Mouse (Mus musculus) kidney, adult 11 months (tissue): ENCODE data around the gene Btbd10.

Experiments used
- DNase-seq: peaks from one replicate; pipeline ENCODE4 v3.0.0; 2022

The Btbd10 gene

DNA sequence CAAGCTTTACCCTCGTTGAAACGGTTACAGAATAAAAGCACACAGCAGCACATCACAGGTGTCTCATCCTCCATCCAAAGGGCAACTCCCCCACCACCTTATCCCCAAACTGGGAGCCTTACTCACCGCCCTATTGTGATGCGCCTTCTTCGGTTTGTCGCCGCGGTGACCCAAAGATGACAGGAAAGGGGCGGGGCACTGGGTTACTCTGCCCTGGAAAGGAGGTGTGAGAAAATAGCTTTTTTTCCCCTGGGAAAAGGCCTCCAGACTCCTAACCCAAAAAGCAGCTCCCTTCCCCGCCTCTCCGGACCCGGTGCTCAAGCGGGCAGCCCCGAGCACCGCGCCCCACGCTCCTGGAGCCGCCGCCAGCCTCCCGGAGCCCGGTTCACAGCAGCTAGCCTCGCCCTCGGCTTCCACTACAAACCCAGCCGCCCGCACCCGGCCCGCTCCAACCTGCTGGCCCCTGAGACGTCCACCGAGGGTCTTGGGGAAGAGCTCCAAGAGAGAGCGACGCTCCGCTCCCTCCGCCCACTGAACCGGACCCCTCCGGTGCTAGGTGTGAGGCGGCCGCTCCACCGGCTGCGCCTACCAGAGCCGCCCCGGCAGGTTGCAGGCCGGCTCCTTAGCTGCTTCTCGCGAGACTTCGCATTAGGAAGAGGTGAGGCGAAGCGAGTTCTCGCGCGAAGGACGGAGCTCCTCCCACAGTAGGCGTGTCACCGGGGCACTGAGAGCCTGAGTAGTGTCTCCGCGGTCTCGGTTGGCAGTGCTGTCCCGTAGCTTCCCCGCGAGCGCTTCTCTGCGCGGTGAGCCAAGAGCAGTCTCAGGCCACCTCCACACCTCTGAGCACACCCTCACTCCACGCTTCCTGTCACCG is at the start of gene Btbd10:
Gene Btbd10 (minus strand): TSS at position 647 of the 874 bp plus-strand sequence.
- peak; percentile 96 for DNase-seq

GRCm38 (mm10) chr7:113416536-113416935 is 47.3 kb upstream of the Btbd10 start:
- no peak for DNase-seq

- DNase-seq = no peak
Observed at GRCm38 (mm10) chr7:113415256-113415655, 46.1 kb upstream of the Btbd10 start.

DNA sequence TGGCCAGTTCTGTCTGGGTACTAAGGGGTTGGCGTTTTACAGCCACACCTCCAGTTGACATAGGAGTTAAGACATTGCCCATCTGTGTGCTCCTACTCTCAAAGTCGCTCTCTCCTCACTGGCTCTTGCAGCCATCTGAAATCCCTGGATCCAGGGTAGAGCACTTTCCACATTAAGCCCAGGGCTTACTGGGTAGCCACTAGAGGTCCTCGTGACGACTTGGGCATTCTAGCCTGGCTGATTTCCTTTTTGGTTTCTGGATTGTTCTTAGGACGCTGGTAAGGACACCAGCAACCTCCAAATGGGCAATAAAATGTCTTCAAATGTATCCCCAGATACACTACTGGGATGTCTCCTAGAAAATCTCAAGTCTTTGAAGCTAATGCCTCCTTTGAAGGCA is 39.5 kb upstream of the Btbd10 start:
- DNase-seq = no peak

GRCm38 (mm10) chr7:113398083-113398482 is 28.9 kb upstream of the Btbd10 start:
- no peak for DNase-seq

DNA sequence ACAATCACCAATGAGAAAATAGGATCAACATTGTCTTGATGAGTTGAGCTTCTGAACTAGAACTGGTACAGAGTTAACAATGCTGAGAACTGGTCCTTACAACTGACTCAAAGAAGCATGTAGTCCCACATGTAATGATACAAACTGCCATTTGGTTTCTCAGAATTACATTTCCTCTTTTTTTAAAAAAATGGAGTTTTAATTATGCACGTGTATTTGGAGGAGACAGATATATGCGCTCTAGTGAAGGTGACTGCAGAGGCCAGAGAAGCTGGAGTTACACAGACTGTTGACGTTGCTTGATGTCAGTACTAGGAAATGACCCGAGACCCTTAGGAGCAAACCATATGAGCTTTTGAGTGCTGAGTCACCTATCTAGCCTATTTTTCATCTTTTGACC is 27.5 kb upstream of the Btbd10 start:
- no peak for DNase-seq

- no peak for DNase-seq
Observed at GRCm38 (mm10) chr7:113391619-113392018, 22.4 kb upstream of the Btbd10 start.

GRCm38 (mm10) chr7:113388470-113388869 is 19.3 kb upstream of the Btbd10 start, which contains the start of gene Pth:
Gene Pth (minus strand): TSS chr7:113388570.
- DNase-seq = no peak

- peak; percentile 81 for DNase-seq
Observed at GRCm38 (mm10) chr7:113377875-113378658, 8.9 kb upstream of the Btbd10 start.

DNA sequence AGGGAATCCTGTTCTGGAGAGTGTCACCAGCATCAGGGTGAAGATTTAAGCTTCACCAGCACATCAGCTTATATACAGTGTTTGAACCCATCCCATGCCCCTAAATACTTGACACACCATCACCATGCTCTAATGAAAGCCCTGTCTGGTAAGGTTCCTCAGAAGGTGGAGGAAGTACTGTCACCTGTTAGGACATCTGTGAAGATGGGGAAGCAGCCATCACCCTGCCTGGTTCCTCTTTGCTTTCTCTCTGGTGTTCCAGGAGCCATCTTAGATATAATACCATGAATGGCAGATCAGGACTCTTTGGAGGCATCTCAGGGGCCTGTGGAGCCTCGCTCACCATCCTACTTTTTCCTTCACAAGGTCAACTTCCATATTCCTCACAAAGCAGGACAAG is 3.5 kb upstream of the Btbd10 start:
- DNase-seq = no peak

DNA sequence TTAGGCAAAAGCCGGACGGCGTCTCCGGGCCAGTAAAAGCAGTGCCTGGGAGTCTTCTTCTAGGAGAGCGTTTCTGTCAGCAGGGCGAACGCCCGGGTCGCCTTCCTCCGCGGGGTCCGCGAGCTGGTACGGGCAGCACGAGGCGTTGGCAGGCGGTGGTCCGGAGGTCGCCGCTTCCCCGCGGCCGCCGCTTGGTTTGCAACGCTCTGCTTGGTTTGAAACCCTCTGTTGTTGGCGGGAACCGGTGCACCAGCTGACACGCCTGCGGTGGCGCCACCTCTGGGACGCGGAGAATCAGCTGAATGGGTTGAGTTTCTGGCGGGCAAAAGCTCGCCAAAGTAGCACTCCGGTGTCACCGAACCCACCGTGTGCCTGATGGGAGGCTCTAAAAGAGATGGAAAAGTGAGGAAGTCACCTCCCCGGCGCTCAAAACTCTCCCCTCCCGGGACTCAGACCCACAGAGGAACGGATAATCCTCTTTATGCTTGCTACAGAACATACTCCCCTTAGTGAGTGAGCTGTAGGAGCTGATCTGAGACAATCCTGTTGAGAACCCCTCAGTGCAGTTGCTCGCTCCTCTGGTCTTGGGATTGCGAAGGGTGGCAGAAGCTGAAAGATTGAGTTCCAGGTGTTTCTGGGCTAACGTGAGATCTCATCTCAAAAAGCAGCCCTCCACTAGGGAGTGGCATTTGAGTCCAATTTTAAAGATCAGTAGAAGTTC is 588 bp upstream of the Btbd10 start:
- DNase-seq = peak; percentile 66

DNA sequence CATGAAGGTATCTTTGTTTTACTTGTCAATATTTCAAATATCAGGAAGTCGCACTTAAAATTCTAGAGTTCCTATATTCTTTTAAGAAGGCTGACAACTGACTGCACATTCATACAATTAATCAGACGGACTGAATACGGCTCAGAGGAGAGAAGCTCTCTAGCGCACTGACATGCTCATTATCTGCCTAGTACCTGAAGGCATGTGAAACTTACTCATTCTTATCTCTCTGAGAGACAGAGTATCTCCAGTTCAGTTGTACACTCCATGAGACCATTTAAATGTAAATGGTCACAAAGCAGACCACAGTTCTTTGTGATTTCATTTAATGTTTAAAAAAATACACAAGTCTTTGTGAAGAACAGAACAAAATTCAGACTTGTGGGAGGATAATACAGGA is 1.8 kb downstream of the Btbd10 start:
- DNase-seq = no peak

GRCm38 (mm10) chr7:113349089-113349488 is 20.1 kb downstream of the Btbd10 start:
- no peak for DNase-seq

GRCm38 (mm10) chr7:113347694-113348093 is 21.5 kb downstream of the Btbd10 start:
- no peak for DNase-seq

- no peak for DNase-seq
Observed at GRCm38 (mm10) chr7:113347271-113347670, 21.9 kb downstream of the Btbd10 start.

DNA sequence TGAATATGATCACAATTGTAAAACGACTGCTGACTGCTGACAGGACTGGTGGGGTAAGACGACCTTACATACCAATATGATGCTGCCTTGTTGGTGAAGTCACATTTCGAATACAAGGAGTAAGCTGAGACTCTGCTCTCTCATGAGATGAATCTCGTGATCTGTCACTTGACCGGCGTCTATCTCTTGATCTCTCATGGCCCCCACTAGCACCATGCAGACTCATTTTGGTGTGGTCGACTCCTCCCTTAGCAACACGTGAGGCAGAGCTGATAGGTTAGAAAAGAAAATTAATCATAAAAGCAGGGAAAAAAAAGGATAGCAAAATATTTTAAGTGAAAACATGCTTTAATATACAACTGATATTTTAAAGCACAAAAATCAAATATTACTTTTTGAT is 33.9 kb downstream of the Btbd10 start:
- no peak for DNase-seq

- DNase-seq = no peak
Observed at GRCm38 (mm10) chr7:113334036-113334435, 35.2 kb downstream of the Btbd10 start.

GRCm38 (mm10) chr7:113320128-113320527 is 49.1 kb downstream of the Btbd10 start:
- DNase-seq = no peak

DNA sequence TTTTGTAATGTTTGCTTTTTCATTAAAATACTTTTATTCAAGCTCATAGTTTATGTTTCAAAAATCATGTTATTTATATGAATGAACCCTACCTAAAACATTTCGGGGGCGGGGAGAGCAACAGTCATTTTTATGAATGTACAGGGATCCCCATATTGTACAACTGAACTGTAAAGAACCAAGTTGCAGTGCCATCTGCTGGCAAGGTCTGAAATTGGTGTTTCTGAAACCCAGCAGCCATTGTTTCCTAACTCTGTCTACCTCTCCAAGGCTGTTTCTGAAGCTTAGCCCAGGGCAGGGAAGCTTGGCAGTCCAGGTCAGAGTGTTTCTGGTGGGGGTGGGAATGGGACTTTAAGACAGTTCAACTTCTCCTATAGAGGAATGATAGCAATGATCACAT is 57.4 kb downstream of the Btbd10 start:
- DNase-seq = no peak

DNA sequence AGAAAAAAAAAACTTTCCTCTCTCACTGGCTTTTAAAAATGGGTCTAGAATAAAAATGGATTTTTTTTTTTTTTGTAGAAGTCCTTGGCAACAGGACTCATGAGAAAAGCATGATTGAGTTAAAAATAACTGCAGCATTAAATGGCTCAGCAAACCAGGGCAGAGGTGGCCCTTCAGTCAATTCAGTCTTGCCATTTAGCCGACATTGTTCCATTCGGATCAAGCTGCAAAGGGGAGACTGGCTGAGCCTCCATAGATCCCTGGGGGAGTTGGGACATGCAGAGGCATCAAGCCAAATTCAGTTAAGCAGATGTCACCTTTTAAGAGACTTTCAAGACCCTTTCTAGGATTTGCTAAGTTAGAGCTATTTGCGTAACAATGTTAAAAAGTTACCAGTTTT is 59.1 kb downstream of the Btbd10 start:
- no peak for DNase-seq

GRCm38 (mm10) chr7:113297813-113298212 is 71.4 kb downstream of the Btbd10 start:
- no peak for DNase-seq

- DNase-seq = no peak
Observed at GRCm38 (mm10) chr7:113295077-113295890, 73.9 kb downstream of the Btbd10 start.
